Comparison of ENCODE assay signal across 8 mouse cellular contexts in the genomic region with DNA sequence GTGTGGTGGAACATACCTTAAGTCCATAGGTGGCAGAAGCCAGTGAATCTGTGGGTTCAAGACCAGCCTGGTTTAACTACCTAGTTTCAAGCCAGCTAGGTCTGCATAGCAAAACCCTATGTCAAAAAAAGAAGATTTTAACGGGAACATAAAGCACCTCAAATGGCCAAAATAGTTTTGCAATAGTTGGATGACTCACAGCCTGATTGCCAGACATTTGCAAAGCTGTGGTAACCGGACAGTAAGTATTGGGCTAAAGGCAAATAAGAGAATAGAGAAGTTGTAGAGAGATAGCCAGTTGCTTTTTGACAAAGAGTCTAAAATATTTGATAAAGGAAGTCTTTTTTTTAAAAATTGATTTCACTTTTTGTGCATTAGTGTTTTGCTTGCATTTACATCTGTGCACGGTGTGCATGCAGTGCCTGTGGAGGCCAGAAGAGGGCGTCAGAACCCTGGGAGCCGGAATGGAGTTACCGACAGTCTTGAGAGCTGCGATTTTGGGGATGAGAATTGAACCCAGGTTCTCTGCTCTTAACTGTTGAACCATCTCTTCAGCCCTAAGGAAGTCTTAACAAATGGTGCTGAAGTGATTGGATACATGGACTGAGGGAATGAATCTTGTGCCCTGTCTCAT. TPM values are rescaled to one million over a fixed set of nuclear protein-coding genes. Genes with fewer than 3 reads are reported as not detected.
DNase-seq lines count a peak whose midpoint lies in the region; ATAC-seq and TF ChIP-seq lines count a peak whose summit lies in the region.

TSS of gene Psen2 (minus strand) at position 75 of the 634 bp plus-strand sequence.

- no peaks in the 10 kb centered on the region; the same call in 1 of the 2 replicates for H3K4me1 ChIP-seq in testis, adult 2 months (ENCODE audit: control insufficient read depth, insufficient read depth, low read length)
- peaks cover 24% of the 10 kb centered on the region for H3K4me1 ChIP-seq in heart, embryonic 12.5 days (replicated peaks)
- H3K4me1 ChIP-seq in stomach, postnatal 0 days (replicated peaks; ENCODE audit: control insufficient read depth, insufficient read depth) = no peaks in the 10 kb centered on the region

- no peaks in the 10 kb centered on the region for H3K36me3 ChIP-seq in testis, adult 2 months (ENCODE audit: control insufficient read depth, insufficient read depth, low read length)
- no peaks in the 10 kb centered on the region for H3K36me3 ChIP-seq in heart, embryonic 12.5 days
- no peaks in the 10 kb centered on the region for H3K36me3 ChIP-seq in stomach, postnatal 0 days (ENCODE audit: control insufficient read depth, insufficient read depth, low read length)

- ATAC-seq in heart, embryonic 12.5 days (ENCODE audit: insufficient number of reproducible peaks, low FRiP score) = no peak
- no peak; the same call in 1 of the 2 replicates for ATAC-seq in stomach, postnatal 0 days (ENCODE audit: low FRiP score, low TSS enrichment)

- no peak for TF ChIP-seq POLR2A in testis, adult 2 months (IDR thresholded peaks at IDR 0.05; ENCODE audit: control insufficient read depth, low read depth, low read length)

- WGBS in heart, embryonic 12.5 days = 22% methylated on average over 7 of the region's 7 CpGs
- 25% methylated on average over 7 of the region's 7 CpGs for WGBS in stomach, postnatal 0 days

- H3K4me2 ChIP-seq in heart, embryonic 12.5 days = no peak within 1 kb of the TSS
- no peak within 1 kb of the TSS for H3K4me2 ChIP-seq in stomach, postnatal 0 days (replicated peaks; ENCODE audit: low read depth)

- no peaks in the 10 kb centered on the region for H3K27me3 ChIP-seq in testis, adult 2 months (ENCODE audit: control insufficient read depth, insufficient read depth, low read length)
- peaks cover 22% of the 10 kb centered on the region for H3K27me3 ChIP-seq in heart, embryonic 12.5 days (replicated peaks)
- no peaks in the 10 kb centered on the region for H3K27me3 ChIP-seq in stomach, postnatal 0 days (ENCODE audit: control insufficient read depth, insufficient read depth, low read length)

- no peak for TF ChIP-seq EP300 in stomach, postnatal 0 days (optimal IDR thresholded peaks at IDR 0.05)

- no peak within 1 kb of the TSS for H3K27ac ChIP-seq in testis, adult 2 months (ENCODE audit: control insufficient read depth, insufficient read depth, low read depth, low read length)
- no peak within 1 kb of the TSS for H3K27ac ChIP-seq in heart, embryonic 12.5 days (ENCODE audit: poor library complexity, severe bottlenecking)
- H3K27ac ChIP-seq in stomach, postnatal 0 days (replicated peaks) = no peak within 1 kb of the TSS

- no peaks in the 10 kb centered on the region for H3K9me3 ChIP-seq in heart, embryonic 12.5 days (replicated peaks)
- H3K9me3 ChIP-seq in stomach, postnatal 0 days (ENCODE audit: control insufficient read depth, low read length) = no peaks in the 10 kb centered on the region

- no peak within 1 kb of the TSS for H3K9ac ChIP-seq in heart, embryonic 12.5 days
- H3K9ac ChIP-seq in stomach, postnatal 0 days (ENCODE audit: low read length) = no peak within 1 kb of the TSS

- no peak for DNase-seq in testis, postnatal 14 days (ENCODE audit: low spot score)
- DNase-seq in adrenal gland, postnatal 25 days = peak; percentile 27
- DNase-seq in layer of hippocampus, postnatal 10 days (ENCODE audit: low spot score in 2 of 2) = no peak
- DNase-seq in lung, postnatal 10 days = peak; percentile 54
- no peak for DNase-seq in stomach, postnatal 0 days (ENCODE audit: low spot score)
- no peak for DNase-seq in frontal cortex, postnatal 10 days (ENCODE audit: low spot score in 2 of 2)

- peak; percentile 79; the same call in 1 of the 2 replicates for TF ChIP-seq CTCF in testis, adult 2 months (IDR thresholded peaks at IDR 0.05; ENCODE audit: control insufficient read depth, insufficient read depth, insufficient replicate concordance, low read depth, low read length)
- TF ChIP-seq CTCF in stomach, postnatal 0 days (IDR thresholded peaks at IDR 0.05; ENCODE audit: low read depth) = peak; percentile 71

- H3K4me3 ChIP-seq in testis, adult 2 months (ENCODE audit: control insufficient read depth, low read depth, low read length) = no peak within 1 kb of the TSS
- no peak within 1 kb of the TSS for H3K4me3 ChIP-seq in heart, embryonic 12.5 days
- H3K4me3 ChIP-seq in stomach, postnatal 0 days (ENCODE audit: low read depth, low read length) = no peak within 1 kb of the TSS

RNA-seq across cellular contexts. Expression of gene Psen2, which starts in this region (rescaled TPM):
- polyA plus RNA-seq in testis, adult 2 months (2012; rRNA removed) = 8.7 and 8.8 TPM in 2 replicates
- total RNA-seq in adrenal gland, postnatal 25 days (2021) = 31.0 and 35.5 TPM in 2 replicates
- polyA plus RNA-seq in heart, embryonic 12.5 days (2016; fragmentation: Nextera tagmentation; extraction: Ambion mirVana) = 13.8 and 15.1 TPM in 2 replicates
- total RNA-seq in layer of hippocampus, postnatal 10 days (2021) = 10 to 100 TPM; 23.1 to 24.0 TPM
- polyA plus RNA-seq in stomach, postnatal 0 days (2015; fragmentation: Nextera tagmentation; extraction: Ambion mirVana) = 14.3 and 15.2 TPM in 2 replicates

Comparison
In these comparisons a context has a peak if more than half of its experiments do, and no peak if none do; other contexts are left out.
1. DNase-seq: peak in adrenal gland, postnatal 25 days (single experiment) and lung, postnatal 10 days (single experiment); none in testis, postnatal 14 days (single experiment), layer of hippocampus, postnatal 10 days (0 of 2), stomach, postnatal 0 days (single experiment) and frontal cortex, postnatal 10 days (0 of 2).